Mouse (Mus musculus) left cerebral cortex, postnatal 36 days (tissue): ENCODE data around the gene Antxr1. TPM values are rescaled to one million over a fixed set of nuclear protein-coding genes. Genes with fewer than 3 reads are reported as not detected.

Experiments used
- DNase-seq, 2 experiments: peaks; one replicate each; pipeline ENCODE4 v3.0.0; 2021 to 2022; ENCODE audit warnings: low spot score in 2 of 2, mixed read lengths in 1 of 2
- intact Hi-C: fragments of 180-260 bp; cut with DNase I; formaldehyde crosslinking; loops from one replicate; pipeline ENCODE4 v1.15.1; 2025
- total RNA-seq, 2 experiments: library from RNA; stranded (reverse); gene quantifications; 2 replicates each; pipeline ENCODE4 v1.2.3; 2021

Antxr1 gene
- total RNA-seq, 2 experiments from 2014 or later = 12.5 to 13.2 TPM

GRCm38 (mm10) chr6:87257471-87257870 lies 78.2 kb downstream of the Antxr1 start:
- DNase-seq = no peak
- intact Hi-C loops = no loop called here

- intact Hi-C loops = no loop called here
- DNase-seq = no peak
Observed at GRCm38 (mm10) chr6:87255668-87256067, 80.0 kb downstream of the Antxr1 start.

- intact Hi-C loops = no loop called here
- DNase-seq = no peak
Observed at GRCm38 (mm10) chr6:87254756-87255155, 80.9 kb downstream of the Antxr1 start.

- DNase-seq = no peak
- intact Hi-C loops = no loop called here
Observed at GRCm38 (mm10) chr6:87251716-87252115, 83.9 kb downstream of the Antxr1 start.

- intact Hi-C loops = no loop called here
- no peak for DNase-seq
Observed at GRCm38 (mm10) chr6:87250701-87251100, 84.9 kb downstream of the Antxr1 start.

- DNase-seq = no peak
- intact Hi-C loops = no loop called here
Observed at GRCm38 (mm10) chr6:87248226-87248834, 87.3 kb downstream of the Antxr1 start.

- intact Hi-C loops = no loop called here
- no peak for DNase-seq
Observed at GRCm38 (mm10) chr6:87244117-87245100, 91.2 kb downstream of the Antxr1 start.

- no peak for DNase-seq
- intact Hi-C loops = no loop called here
Observed at GRCm38 (mm10) chr6:87237260-87237659, 98.4 kb downstream of the Antxr1 start.

- intact Hi-C loops = no loop called here
- DNase-seq = no peak
Observed at GRCm38 (mm10) chr6:87236061-87236460, 99.6 kb downstream of the Antxr1 start.

- no peak for DNase-seq
- intact Hi-C loops = no loop called here
Observed at GRCm38 (mm10) chr6:87233111-87233510, 102.5 kb downstream of the Antxr1 start.

GRCm38 (mm10) chr6:87230041-87230440 lies 105.6 kb downstream of the Antxr1 start:
- no peak for DNase-seq
- intact Hi-C loops = no loop called here

GRCm38 (mm10) chr6:87227940-87228339 lies 107.7 kb downstream of the Antxr1 start:
- intact Hi-C loops = no loop called here
- no peak for DNase-seq

- peak in 1 of 2 experiments; percentile 20 for DNase-seq
- intact Hi-C loops = no loop called here
Observed at GRCm38 (mm10) chr6:87226315-87226714, 109.3 kb downstream of the Antxr1 start.

- DNase-seq = no peak
- intact Hi-C loops = no loop called here
Observed at GRCm38 (mm10) chr6:87225286-87225685, 110.3 kb downstream of the Antxr1 start.

GRCm38 (mm10) chr6:87222854-87223631 lies 112.6 kb downstream of the Antxr1 start:
- DNase-seq = no peak
- intact Hi-C loops = no loop called here

GRCm38 (mm10) chr6:87219061-87219992 lies 116.3 kb downstream of the Antxr1 start:
- intact Hi-C loops = no loop called here
- no peak for DNase-seq

GRCm38 (mm10) chr6:87216114-87216591 lies 119.5 kb downstream of the Antxr1 start:
- intact Hi-C loops = no loop called here
- DNase-seq = no peak

GRCm38 (mm10) chr6:87213262-87213661 lies 122.4 kb downstream of the Antxr1 start:
- intact Hi-C loops = no loop called here
- no peak for DNase-seq

- DNase-seq = no peak
- intact Hi-C loops = no loop called here
Observed at GRCm38 (mm10) chr6:87211551-87211950, 124.1 kb downstream of the Antxr1 start.
